ENCODE assay signal across 9 mouse cellular contexts in the genomic region with DNA sequence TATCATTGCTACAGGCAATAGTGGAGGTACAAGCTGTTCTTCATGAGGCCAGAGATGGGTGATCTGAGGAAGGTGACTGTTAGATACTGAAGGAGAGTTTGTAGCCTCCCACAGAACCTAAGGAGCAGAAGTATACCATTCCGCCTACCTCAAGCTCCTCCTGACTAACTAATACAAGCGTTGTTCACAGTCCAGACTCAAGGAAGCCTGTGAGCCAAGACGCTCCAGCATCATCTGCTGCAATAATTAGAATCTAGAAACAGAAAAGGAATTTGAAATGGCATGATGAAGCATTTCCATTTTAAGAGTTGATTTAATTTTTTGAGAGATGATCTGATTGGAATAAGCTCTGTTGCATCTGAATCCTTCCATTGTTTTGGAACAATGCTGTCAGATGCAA.
"Had no signal": no experiment of that assay in that cellular context is flagged by ENCODE, and none has a peak within 500 bp of the region (broad histone marks: within the 10 kb centered on the region; RNA-seq: fewer than 3 reads in every experiment).

No protein-coding gene starts in this region.

- DNase-seq: kidney, adult 8-10 months; kidney, postnatal 25 days; liver; liver, embryonic 13.5 days; liver, postnatal 0 days; lung, postnatal 14 days; thymus, postnatal 4 days had no signal

- ATAC-seq: intestine, embryonic 16.5 days; liver, postnatal 0 days; midbrain, embryonic 15.5 days had no signal
